ENCODE assay signal across 18 mouse cellular contexts in genomic region chr3:144640033-144640432, GRCm38 (mm10).
"Had no signal": no experiment of that assay in that cellular context is flagged by ENCODE, and none has a peak within 500 bp of the region (broad histone marks: within the 10 kb centered on the region; RNA-seq: fewer than 3 reads in every experiment).

No protein-coding gene starts in this region.

- H3K9me3 ChIP-seq: kidney, embryonic 15.5 days; limb, embryonic 15.5 days; liver, embryonic 13.5 days; midbrain, embryonic 15.5 days; neural tube, embryonic 15.5 days had no signal

- H3K27me3 ChIP-seq: kidney, embryonic 15.5 days; limb, embryonic 15.5 days; liver, embryonic 13.5 days; megakaryocyte, embryonic 14.5 days; midbrain, embryonic 15.5 days; neural tube, embryonic 15.5 days had no signal

- H3K9ac ChIP-seq: kidney, embryonic 15.5 days; limb, embryonic 15.5 days; liver, embryonic 13.5 days; midbrain, embryonic 15.5 days; neural tube, embryonic 15.5 days had no signal

- H3K4me3 ChIP-seq: kidney, embryonic 15.5 days; limb, embryonic 15.5 days; liver, embryonic 13.5 days; megakaryocyte, embryonic 14.5 days; midbrain, embryonic 15.5 days; neural tube, embryonic 15.5 days had no signal

- ATAC-seq: midbrain, embryonic 15.5 days had no signal

- H3K36me3 ChIP-seq: kidney, embryonic 15.5 days; limb, embryonic 15.5 days; liver, embryonic 13.5 days; midbrain, embryonic 15.5 days; neural tube, embryonic 15.5 days had no signal

- H3K27ac ChIP-seq: kidney, embryonic 15.5 days; limb, embryonic 15.5 days; liver, embryonic 13.5 days; midbrain, embryonic 15.5 days; neural tube, embryonic 15.5 days had no signal

- DNase-seq: kidney, adult 2 months; kidney, postnatal 14 days; layer of hippocampus, adult 9-11 months; layer of hippocampus, postnatal 36 days; liver, embryonic 13.5 days; lung, adult 18-20 months; lung, postnatal 4 days; right cerebral cortex, adult 18-20 months; right cerebral cortex, postnatal 4 days; spleen, adult 18-20 months; thymus, adult 2 months; thymus, postnatal 25 days had no signal

- H3K4me2 ChIP-seq: kidney, embryonic 15.5 days; limb, embryonic 15.5 days; liver, embryonic 13.5 days; midbrain, embryonic 11.5 days; midbrain, embryonic 15.5 days; neural tube, embryonic 15.5 days had no signal
